Mouse (Mus musculus): ENCODE data around the gene Por.

The Por gene

GRCm38 (mm10) chr5:135764971-135765370 is 95.1 kb downstream of the Por start:
- in situ Hi-C loops (cut with MboI, MseI), result loop anchor here (5.0 kb wide), 1 partner anchor 148 kb away; no protein-coding TSS in a partner anchor

- in situ Hi-C loops (cut with MboI, MseI), result no loop called here
Observed at GRCm38 (mm10) chr5:135772519-135772918, 102.7 kb downstream of the Por start.

GRCm38 (mm10) chr5:135776546-135776945 is 106.7 kb downstream of the Por start:
- in situ Hi-C loops (cut with MboI, MseI), result no loop called here

- in situ Hi-C loops (cut with MboI, MseI), result no loop called here
Observed at GRCm38 (mm10) chr5:135777796-135778470, 108.1 kb downstream of the Por start, which contains the start of gene Styxl1. Gene Styxl1, minus strand, starts transcription at chr5:135778385.

GRCm38 (mm10) chr5:135778471-135779445 is 108.9 kb downstream of the Por start, which contains the start of gene Mdh2:
Gene Mdh2, plus strand, starts transcription at chr5:135778480.
- in situ Hi-C loops (cut with MboI, MseI), result no loop called here

- in situ Hi-C loops (cut with MboI, MseI), result no loop called here
Observed at GRCm38 (mm10) chr5:135780331-135780730, 110.5 kb downstream of the Por start.

GRCm38 (mm10) chr5:135782901-135783300 is 113.1 kb downstream of the Por start:
- in situ Hi-C loops (cut with MboI, MseI), result no loop called here

All from regulatory T cell (primary cell).